Mouse (Mus musculus) CD4-positive helper T cell, adult 2 months (primary cell): ENCODE results near the gene Cyp2ab1.

Source experiments
- DNase-seq: peaks from one replicate; pipeline ENCODE4 v3.0.0-alpha.2; 2012; ENCODE audit warnings: low read depth, missing footprints, low spot score

Cyp2ab1 gene

GRCm38 (mm10) chr16:20271339-20271738 lies 53.9 kb downstream of the Cyp2ab1 start:
- no peak for DNase-seq

GRCm38 (mm10) chr16:20265089-20265488 lies 60.1 kb downstream of the Cyp2ab1 start:
- no peak for DNase-seq
